Mouse (Mus musculus): Measurements from ENCODE around the gene Apol11b. TPM values are rescaled to one million over a fixed set of nuclear protein-coding genes. Genes with fewer than 3 reads are reported as not detected.
"Not testable (repeated sequence)": the region's sequence is repeated elsewhere in the genome, so short reads cannot be mapped to it uniquely, and the experiment has no call there.

Gene Apol11b
- polyA plus RNA-seq (2012; rRNA removed) = 4.4 and 16.3 TPM in 2 replicates

DNA sequence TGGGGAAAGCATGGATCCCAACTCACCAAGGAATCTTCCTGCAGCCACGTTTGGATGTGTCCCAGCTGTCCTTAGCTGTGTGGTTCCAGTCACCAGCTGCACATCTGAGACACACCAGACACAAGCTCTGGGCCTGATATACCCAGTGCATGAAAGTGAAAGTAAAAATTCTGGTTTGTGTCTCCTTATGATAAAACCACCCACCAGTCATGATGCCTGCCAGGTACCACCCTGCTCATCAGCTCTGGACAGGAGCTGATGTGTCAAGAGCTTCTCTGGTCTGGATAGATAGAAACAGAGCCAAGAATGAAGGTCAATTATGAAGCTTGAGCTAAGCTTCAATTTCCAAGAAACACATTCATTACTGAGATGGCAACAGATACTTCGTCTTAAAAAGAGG, at the start of gene Apol11b:
TSS of gene Apol11b (minus strand) at position 111 of the 400 bp plus-strand sequence.
- H3K4me3 ChIP-seq (ENCODE audit: extremely low read depth, insufficient read depth, insufficient read length); H3K27ac ChIP-seq (ENCODE audit: insufficient read depth, low read length); DNase-seq (ENCODE audit: low read depth in 1 of 2, low spot score in 2 of 2); H3K36me3 ChIP-seq (ENCODE audit: control insufficient read depth, insufficient read depth, low read length); H3K4me1 ChIP-seq (ENCODE audit: control insufficient read depth, insufficient read depth, insufficient read length); H3K27me3 ChIP-seq (ENCODE audit: control insufficient read depth, insufficient read depth, low read length): not testable (repeated sequence)
- WGBS = 62% methylated on average over 2 of the region's 2 CpGs

GRCm38 (mm10) chr15:77691532-77692311, 48.6 kb upstream of the Apol11b start:
- WGBS = 12% methylated on average over 20 of the region's 20 CpGs
- not testable (repeated sequence) for H3K27ac ChIP-seq (ENCODE audit: insufficient read depth, low read length)

DNA sequence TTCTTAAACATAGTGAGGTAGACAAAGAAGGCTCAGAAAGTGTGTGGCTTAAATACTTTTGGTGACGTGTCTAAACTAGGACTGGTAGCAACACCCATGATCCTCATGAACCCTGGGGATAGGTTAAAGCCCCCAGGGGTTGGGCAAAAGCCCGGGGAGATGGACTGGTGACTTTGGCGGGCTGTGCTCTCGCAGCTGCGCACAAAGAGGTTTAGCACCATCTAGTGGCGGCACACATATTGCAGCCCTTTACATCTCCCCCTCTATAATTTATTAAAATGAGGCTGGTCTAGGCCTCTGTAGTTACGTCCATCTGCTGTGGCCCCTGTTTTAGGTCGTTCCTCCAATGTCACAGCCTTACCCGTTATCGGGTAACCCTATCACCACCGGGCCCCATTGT, 40.9 kb upstream of the Apol11b start:
- H3K4me3 ChIP-seq (ENCODE audit: extremely low read depth, insufficient read depth, insufficient read length); H3K27ac ChIP-seq (ENCODE audit: insufficient read depth, low read length); H3K27me3 ChIP-seq (ENCODE audit: control insufficient read depth, insufficient read depth, low read length); H3K36me3 ChIP-seq (ENCODE audit: control insufficient read depth, insufficient read depth, low read length); H3K4me1 ChIP-seq (ENCODE audit: control insufficient read depth, insufficient read depth, insufficient read length): not testable (repeated sequence)
- DNase-seq (ENCODE audit: low read depth in 1 of 2, low spot score in 2 of 2) = peak in 1 of 2 experiments; percentile 13
- TF ChIP-seq CTCF (IDR thresholded peaks at IDR 0.05; ENCODE audit: extremely low read depth, insufficient read depth, insufficient read length, insufficient replicate concordance) = peak; percentile 44; the same call in 1 of the 2 replicates
- 10% methylated on average over 11 of the region's 11 CpGs for WGBS

More at GRCm38 (mm10) chr15:77691532-77692311, 48.6 kb upstream of the Apol11b start:
- H3K27me3 ChIP-seq (ENCODE audit: control insufficient read depth, insufficient read depth, low read length); H3K4me3 ChIP-seq (ENCODE audit: extremely low read depth, insufficient read depth, insufficient read length); DNase-seq (ENCODE audit: low read depth in 1 of 2, low spot score in 2 of 2); H3K36me3 ChIP-seq (ENCODE audit: control insufficient read depth, insufficient read depth, low read length); H3K4me1 ChIP-seq (ENCODE audit: control insufficient read depth, insufficient read depth, insufficient read length): not testable (repeated sequence)

DNA sequence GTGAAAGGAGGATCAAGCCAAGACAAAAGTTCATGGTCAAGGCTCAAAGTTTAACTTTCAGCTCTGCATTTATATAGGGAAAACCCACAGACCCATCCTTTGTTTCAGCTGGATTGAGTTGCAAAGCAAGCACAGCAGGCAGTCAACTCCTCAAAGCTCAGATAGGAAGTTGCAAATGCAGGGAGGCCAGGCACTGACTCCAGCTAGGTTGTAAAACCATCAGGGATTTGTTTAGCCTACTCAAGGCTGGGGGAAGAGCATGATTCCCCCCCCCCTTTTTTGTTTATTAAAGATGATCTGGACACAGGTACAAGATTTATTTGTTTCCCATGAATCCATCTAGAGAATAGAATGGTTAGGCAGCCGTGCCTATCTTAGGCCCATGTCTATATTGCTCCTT, 31.0 kb upstream of the Apol11b start:
- DNase-seq (ENCODE audit: low read depth in 1 of 2, low spot score in 2 of 2); H3K27me3 ChIP-seq (ENCODE audit: control insufficient read depth, insufficient read depth, low read length); H3K4me1 ChIP-seq (ENCODE audit: control insufficient read depth, insufficient read depth, insufficient read length); H3K4me3 ChIP-seq (ENCODE audit: extremely low read depth, insufficient read depth, insufficient read length); H3K36me3 ChIP-seq (ENCODE audit: control insufficient read depth, insufficient read depth, low read length); H3K27ac ChIP-seq (ENCODE audit: insufficient read depth, low read length): not testable (repeated sequence)
- 59% methylated on average over 1 of the region's 1 CpGs for WGBS

GRCm38 (mm10) chr15:77661841-77662240, 18.8 kb upstream of the Apol11b start:
- H3K27me3 ChIP-seq (ENCODE audit: control insufficient read depth, insufficient read depth, low read length); H3K4me1 ChIP-seq (ENCODE audit: control insufficient read depth, insufficient read depth, insufficient read length); H3K27ac ChIP-seq (ENCODE audit: insufficient read depth, low read length); H3K4me3 ChIP-seq (ENCODE audit: extremely low read depth, insufficient read depth, insufficient read length); DNase-seq (ENCODE audit: low read depth in 1 of 2, low spot score in 2 of 2); H3K36me3 ChIP-seq (ENCODE audit: control insufficient read depth, insufficient read depth, low read length): not testable (repeated sequence)
- 58% methylated on average over 2 of the region's 2 CpGs for WGBS

DNA sequence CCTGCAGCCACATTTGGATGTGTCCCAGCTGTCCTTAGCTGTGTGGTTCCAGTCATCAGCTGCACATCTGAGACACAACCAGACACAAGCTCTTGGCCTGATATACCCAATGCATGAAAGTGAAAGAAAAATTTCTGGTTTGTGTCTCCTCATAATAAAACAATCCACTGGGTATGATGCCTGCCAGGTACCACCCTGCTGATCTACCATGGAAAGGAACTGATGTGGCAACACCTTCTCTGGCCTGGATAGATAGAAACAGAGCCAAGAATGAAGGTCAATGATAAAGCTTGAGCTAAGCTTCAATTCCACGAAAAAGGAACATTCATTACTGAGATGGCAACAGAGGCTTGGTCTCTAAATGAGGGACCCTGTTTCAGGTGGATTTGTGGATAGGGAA, 16.7 kb upstream of the Apol11b start:
- not testable (repeated sequence) for H3K4me3 ChIP-seq (ENCODE audit: extremely low read depth, insufficient read depth, insufficient read length)
- WGBS = 75% methylated on average over 1 of the region's 1 CpGs

DNA sequence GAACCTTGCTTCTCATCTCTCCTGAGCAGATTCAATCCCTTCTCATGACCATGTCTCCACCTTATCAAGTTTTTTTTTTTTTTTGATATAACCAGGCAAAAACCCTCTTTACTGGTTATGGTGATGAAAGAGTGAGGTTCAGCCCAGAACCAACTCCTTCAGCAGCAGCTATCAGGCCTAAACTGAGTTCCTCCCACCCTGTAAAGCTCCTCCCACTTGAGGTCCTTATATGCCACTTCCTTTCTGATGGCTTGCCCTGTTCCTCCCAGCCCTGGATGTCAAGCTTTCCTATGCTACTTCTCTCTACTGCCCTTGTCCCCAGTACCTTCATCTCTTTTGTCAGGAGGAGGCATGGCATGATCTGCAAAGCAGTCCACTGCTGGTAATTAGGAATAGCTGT, 8.1 kb upstream of the Apol11b start:
- H3K27me3 ChIP-seq (ENCODE audit: control insufficient read depth, insufficient read depth, low read length); DNase-seq (ENCODE audit: low read depth in 1 of 2, low spot score in 2 of 2); H3K4me3 ChIP-seq (ENCODE audit: extremely low read depth, insufficient read depth, insufficient read length); H3K4me1 ChIP-seq (ENCODE audit: control insufficient read depth, insufficient read depth, insufficient read length); H3K27ac ChIP-seq (ENCODE audit: insufficient read depth, low read length); H3K36me3 ChIP-seq (ENCODE audit: control insufficient read depth, insufficient read depth, low read length): not testable (repeated sequence)

More for the DNA sequence above, 16.7 kb upstream of the Apol11b start:
- not testable (repeated sequence) for H3K27me3 ChIP-seq (ENCODE audit: control insufficient read depth, insufficient read depth, low read length); H3K4me1 ChIP-seq (ENCODE audit: control insufficient read depth, insufficient read depth, insufficient read length); DNase-seq (ENCODE audit: low read depth in 1 of 2, low spot score in 2 of 2); H3K27ac ChIP-seq (ENCODE audit: insufficient read depth, low read length); H3K36me3 ChIP-seq (ENCODE audit: control insufficient read depth, insufficient read depth, low read length)

DNA sequence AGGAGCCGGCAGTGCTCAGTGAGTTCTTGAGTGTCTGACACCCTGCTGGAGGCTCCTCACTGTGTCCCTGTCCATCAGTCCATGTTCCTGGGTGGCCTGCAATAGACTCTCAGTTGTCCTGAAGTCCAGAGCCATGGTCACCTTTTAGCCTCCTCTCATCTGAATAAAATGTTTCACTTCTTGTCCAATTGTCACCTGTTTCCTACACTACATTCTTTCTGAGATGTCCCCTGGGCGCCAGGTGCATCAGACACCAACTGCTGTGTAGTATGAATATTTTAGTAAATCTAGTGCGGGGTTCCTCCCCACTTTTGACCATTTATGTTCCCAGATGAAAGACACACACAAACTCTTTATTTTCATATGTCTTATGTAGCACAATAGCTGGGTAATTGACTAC, 13.3 kb downstream of the Apol11b start:
- not testable (repeated sequence) for H3K4me1 ChIP-seq (ENCODE audit: control insufficient read depth, insufficient read depth, insufficient read length); H3K4me3 ChIP-seq (ENCODE audit: extremely low read depth, insufficient read depth, insufficient read length); H3K27me3 ChIP-seq (ENCODE audit: control insufficient read depth, insufficient read depth, low read length); H3K27ac ChIP-seq (ENCODE audit: insufficient read depth, low read length); DNase-seq (ENCODE audit: low read depth in 1 of 2, low spot score in 2 of 2); H3K36me3 ChIP-seq (ENCODE audit: control insufficient read depth, insufficient read depth, low read length)
- 61% methylated on average over 3 of the region's 3 CpGs for WGBS

GRCm38 (mm10) chr15:77628647-77629046, 14.4 kb downstream of the Apol11b start:
- not testable (repeated sequence) for DNase-seq (ENCODE audit: low read depth in 1 of 2, low spot score in 2 of 2); H3K27ac ChIP-seq (ENCODE audit: insufficient read depth, low read length); H3K36me3 ChIP-seq (ENCODE audit: control insufficient read depth, insufficient read depth, low read length); H3K27me3 ChIP-seq (ENCODE audit: control insufficient read depth, insufficient read depth, low read length); H3K4me3 ChIP-seq (ENCODE audit: extremely low read depth, insufficient read depth, insufficient read length); H3K4me1 ChIP-seq (ENCODE audit: control insufficient read depth, insufficient read depth, insufficient read length)
- 67% methylated on average over 9 of the region's 9 CpGs for WGBS

- not testable (repeated sequence) for H3K27me3 ChIP-seq (ENCODE audit: control insufficient read depth, insufficient read depth, low read length); H3K4me1 ChIP-seq (ENCODE audit: control insufficient read depth, insufficient read depth, insufficient read length); DNase-seq (ENCODE audit: low read depth in 1 of 2, low spot score in 2 of 2); H3K4me3 ChIP-seq (ENCODE audit: extremely low read depth, insufficient read depth, insufficient read length); H3K36me3 ChIP-seq (ENCODE audit: control insufficient read depth, insufficient read depth, low read length); H3K27ac ChIP-seq (ENCODE audit: insufficient read depth, low read length)
- 34% methylated on average over 4 of the region's 4 CpGs for WGBS
Measured at GRCm38 (mm10) chr15:77626471-77626870, 16.6 kb downstream of the Apol11b start.
